Mouse (Mus musculus) limb, embryonic 15.5 days (tissue): ENCODE measurements around the gene Olfr1511. TPM values are rescaled to one million over a fixed set of nuclear protein-coding genes. Genes with fewer than 3 reads are reported as not detected.
"Not testable (repeated sequence)": the region's sequence is repeated elsewhere in the genome, so short reads cannot be mapped to it uniquely, and the experiment has no call there.

Source experiments
- ATAC-seq: fragments of 200-750 bp; cut with Nextera tagmentation; 2 replicates; pipeline ENCODE4 v1.8.0; 2017; ENCODE audit warnings: low read depth, moderate TSS enrichment; ENCODE audit not compliant: insufficient number of reproducible peaks, low FRiP score, low TSS enrichment
- H3K27ac ChIP-seq: fragments of 300-500 bp; sonication (generic); 2 replicates; pipeline ENCODE4 v1.5.1; 2015; ENCODE audit warnings: moderate library complexity, mild to moderate bottlenecking, inconsistent platforms
- H3K27me3 ChIP-seq: fragments of 300-500 bp; sonication (generic); 2 replicates; pipeline ENCODE4 v1.6.1; 2015; ENCODE audit warnings: inconsistent platforms
- H3K36me3 ChIP-seq: fragments of 300-500 bp; sonication (generic); 2 replicates; pipeline ENCODE4 v1.6.1; 2015; ENCODE audit warnings: inconsistent platforms
- H3K4me1 ChIP-seq: fragments of 300-500 bp; sonication (generic); 2 replicates; pipeline ENCODE4 v1.6.1; 2015; ENCODE audit warnings: inconsistent platforms
- H3K4me2 ChIP-seq: fragments of 300-500 bp; sonication (generic); 2 replicates; pipeline ENCODE4 v1.6.1; 2015; ENCODE audit warnings: mild to moderate bottlenecking, inconsistent platforms
- H3K4me3 ChIP-seq: fragments of 300-500 bp; sonication (generic); 2 replicates; pipeline ENCODE4 v1.5.1; 2015; ENCODE audit warnings: mild to moderate bottlenecking, inconsistent platforms
- H3K9ac ChIP-seq: fragments of 300-500 bp; sonication (generic); 2 replicates; pipeline ENCODE4 v1.6.1; 2015; ENCODE audit warnings: inconsistent platforms
- H3K9me3 ChIP-seq: fragments of 300-500 bp; sonication (generic); 2 replicates; pipeline ENCODE4 v1.6.1; 2016; ENCODE audit warnings: inconsistent platforms
- WGBS: fragments of 180-500 bp; shearing (Covaris S2); methylation state at CpG from one replicate; pipeline ENCODE4 v1.1.7; 2015; 5-methylcytosine and 5-hydroxymethylcytosine counted together
- polyA plus RNA-seq: library from polyadenylated mRNA; unstranded; fragments of >200 nt; fragmentation: Nextera tagmentation; extraction: Ambion mirVana; gene quantifications from 2 replicates; pipeline ENCODE4 v1.2.1, GENCODE M21; 2015

Gene Olfr1511
- not detected in 2 replicates for polyA plus RNA-seq

GRCm38 (mm10) chr14:52397279-52397678, at the start of gene Olfr1511:
Olfr1511 (minus strand) TSS chr14:52397379.
- no peak for ATAC-seq
- Histone ChIP-seq H3K9ac (no peak within 1 kb of the TSS), H3K4me2 (no peak within 1 kb of the TSS), H3K27ac (no peak within 1 kb of the TSS), H3K9me3 (no peaks in the 10 kb centered on the region), H3K27me3 (no peaks in the 10 kb centered on the region), H3K4me1 (no peaks in the 10 kb centered on the region), H3K36me3 (no peaks in the 10 kb centered on the region), H3K4me3 (no peak within 1 kb of the TSS)
- whole genome bisulfite sequencing: 77% methylated on average over 4 of the region's 4 CpGs

- Histone ChIP-seq H3K4me2 (no peak within 1 kb of the TSS), H3K4me3 (no peak within 1 kb of the TSS), H3K4me1 (no peaks in the 10 kb centered on the region), H3K9ac (no peak within 1 kb of the TSS), H3K27ac (no peak within 1 kb of the TSS), H3K27me3 (no peaks in the 10 kb centered on the region), H3K9me3 (no peaks in the 10 kb centered on the region), H3K36me3 (no peaks in the 10 kb centered on the region)
- no peak for ATAC-seq
Measured at GRCm38 (mm10) chr14:52442690-52443089, 45.5 kb upstream of the Olfr1511 start, which contains the start of gene Olfr1509. Olfr1509 (plus strand) TSS chr14:52442990.

- H3K4me2 ChIP-seq: no peak overlapping the region
- H3K27me3 ChIP-seq: no peaks in the 10 kb centered on the region
- no peaks in the 10 kb centered on the region for H3K4me1 ChIP-seq
- 96% methylated on average over 1 of the region's 1 CpGs for WGBS
- H3K27ac ChIP-seq: no peak overlapping the region
- no peaks in the 10 kb centered on the region for H3K36me3 ChIP-seq
- ATAC-seq: no peak
- no peaks in the 10 kb centered on the region for H3K9me3 ChIP-seq
- no peak overlapping the region for H3K9ac ChIP-seq
- no peak overlapping the region for H3K4me3 ChIP-seq
Measured at GRCm38 (mm10) chr14:52427686-52428085, 30.5 kb upstream of the Olfr1511 start.

GRCm38 (mm10) chr14:52414273-52414672, 17.1 kb upstream of the Olfr1511 start, which contains the start of gene Olfr1510:
Olfr1510 (minus strand) TSS chr14:52414373.
- no peaks in the 10 kb centered on the region for H3K27me3 ChIP-seq
- no peak within 1 kb of the TSS for H3K4me3 ChIP-seq
- no peaks in the 10 kb centered on the region for H3K36me3 ChIP-seq
- no peaks in the 10 kb centered on the region for H3K4me1 ChIP-seq
- no peak for ATAC-seq
- no peak within 1 kb of the TSS for H3K9ac ChIP-seq
- H3K4me2 ChIP-seq: no peak within 1 kb of the TSS
- 69% methylated on average over 3 of the region's 3 CpGs for WGBS
- no peak within 1 kb of the TSS for H3K27ac ChIP-seq
- no peaks in the 10 kb centered on the region for H3K9me3 ChIP-seq

- H3K27me3 ChIP-seq, H3K4me3 ChIP-seq, ATAC-seq, H3K9me3 ChIP-seq, H3K4me1 ChIP-seq, H3K36me3 ChIP-seq, H3K9ac ChIP-seq, H3K27ac ChIP-seq, H3K4me2 ChIP-seq: not testable (repeated sequence)
- WGBS: 84% methylated on average over 8 of the region's 10 CpGs
Measured at GRCm38 (mm10) chr14:52410142-52410919, 13.2 kb upstream of the Olfr1511 start.

- H3K4me2 ChIP-seq, ATAC-seq, H3K36me3 ChIP-seq, H3K4me3 ChIP-seq, H3K9ac ChIP-seq, H3K27ac ChIP-seq, H3K4me1 ChIP-seq, H3K27me3 ChIP-seq, H3K9me3 ChIP-seq: not testable (repeated sequence)
- WGBS: 88% methylated on average over 9 of the region's 9 CpGs
Measured at GRCm38 (mm10) chr14:52390084-52390848, 6.9 kb downstream of the Olfr1511 start.

- no peak within 1 kb of the TSS for H3K9ac ChIP-seq
- no peaks in the 10 kb centered on the region for H3K36me3 ChIP-seq
- H3K27me3 ChIP-seq: no peaks in the 10 kb centered on the region
- WGBS: 69% methylated on average over 2 of the region's 2 CpGs
- no peak within 1 kb of the TSS for H3K4me3 ChIP-seq
- ATAC-seq: no peak
- no peaks in the 10 kb centered on the region for H3K4me1 ChIP-seq
- no peak within 1 kb of the TSS for H3K4me2 ChIP-seq
- no peak within 1 kb of the TSS for H3K27ac ChIP-seq
- no peaks in the 10 kb centered on the region for H3K9me3 ChIP-seq
Measured at GRCm38 (mm10) chr14:52379068-52379467, 18.1 kb downstream of the Olfr1511 start, which contains the start of gene Olfr1512. Olfr1512 (minus strand) TSS chr14:52379168.

- no peak overlapping the region for H3K9ac ChIP-seq
- H3K36me3 ChIP-seq: no peaks in the 10 kb centered on the region
- H3K27ac ChIP-seq: no peak overlapping the region
- no peak overlapping the region for H3K4me2 ChIP-seq
- no peaks in the 10 kb centered on the region for H3K4me1 ChIP-seq
- H3K4me3 ChIP-seq: no peak overlapping the region
- no peaks in the 10 kb centered on the region for H3K9me3 ChIP-seq
- no peaks in the 10 kb centered on the region for H3K27me3 ChIP-seq
- no peak for ATAC-seq
- 85% methylated on average over 3 of the region's 3 CpGs for WGBS
Measured at GRCm38 (mm10) chr14:52368741-52369140, 28.4 kb downstream of the Olfr1511 start.

- H3K4me3 ChIP-seq: no peak within 1 kb of the TSS
- H3K27ac ChIP-seq: no peak within 1 kb of the TSS
- H3K4me1 ChIP-seq: no peaks in the 10 kb centered on the region
- H3K9me3 ChIP-seq: no peaks in the 10 kb centered on the region
- ATAC-seq: no peak
- H3K36me3 ChIP-seq: no peaks in the 10 kb centered on the region
- H3K9ac ChIP-seq: no peak within 1 kb of the TSS
- no peak within 1 kb of the TSS for H3K4me2 ChIP-seq
- WGBS: 71% methylated on average over 4 of the region's 4 CpGs
- no peaks in the 10 kb centered on the region for H3K27me3 ChIP-seq
Measured at GRCm38 (mm10) chr14:52356308-52356707, 40.9 kb downstream of the Olfr1511 start, which contains the start of gene Olfr1513. Olfr1513 (minus strand) TSS chr14:52356408.

Other genes starting within 250 kb of the Olfr1511 start
- gene Supt16, start 200.0 kb downstream of the Olfr1511 start, polyA plus RNA-seq: 47.4 and 51.4 TPM in 2 replicates
- 27.5 and 31.9 TPM in 2 replicates for gene Chd8, start 139.6 kb downstream of the Olfr1511 start, polyA plus RNA-seq
- gene Tox4, start 118.2 kb downstream of the Olfr1511 start, polyA plus RNA-seq: 41.8 and 45.8 TPM in 2 replicates
- gene Rab2b, start 117.8 kb downstream of the Olfr1511 start, polyA plus RNA-seq: 24.0 and 25.0 TPM in 2 replicates
- gene Mettl3, start 92.3 kb downstream of the Olfr1511 start, polyA plus RNA-seq: 36.6 and 41.6 TPM in 2 replicates
- 13.3 and 15.2 TPM in 2 replicates for gene Sall2, start 68.6 kb downstream of the Olfr1511 start, polyA plus RNA-seq
- not detected in 2 replicates for gene Olfr1513, start 41.0 kb downstream of the Olfr1511 start, polyA plus RNA-seq
- gene Olfr1512, start 18.2 kb downstream of the Olfr1511 start, polyA plus RNA-seq: not detected in 2 replicates
- not detected in 2 replicates for gene Olfr1510, start 17.0 kb upstream of the Olfr1511 start, polyA plus RNA-seq
- gene Olfr1509, start 45.6 kb upstream of the Olfr1511 start, polyA plus RNA-seq: not detected in 2 replicates
- gene Olfr1508, start 70.1 kb upstream of the Olfr1511 start, polyA plus RNA-seq: not detected in 2 replicates
- 0.37 TPM in 1 of 2 replicates, not detected in the other for gene Olfr1507, start 98.4 kb upstream of the Olfr1511 start, polyA plus RNA-seq